Mouse (Mus musculus): ENCODE results near the gene Yif1a.

Yif1a gene

DNA sequence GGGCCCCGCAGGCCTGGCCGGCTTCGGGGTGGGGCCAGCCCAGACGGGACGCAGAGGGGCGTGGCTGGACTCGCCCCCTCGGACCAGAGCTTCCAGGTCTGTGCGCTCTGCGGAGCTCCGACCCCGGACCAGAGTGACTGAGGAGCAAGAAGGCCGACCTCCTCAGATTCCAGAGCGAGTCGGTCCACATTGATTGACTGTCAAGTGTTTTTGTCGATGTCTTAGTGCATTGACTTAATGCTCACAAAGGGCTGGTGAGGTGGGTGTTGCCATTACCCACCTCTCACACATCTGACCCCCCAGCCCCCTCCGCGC, 30.0 kb downstream of the Yif1a start, which contains the start of gene Klc2:
TSS of gene Klc2 (minus strand) at position 177 of the 315 bp plus-strand sequence.
- no peak; the same call in 1 of the 2 replicates for ATAC-seq (ENCODE audit: low TSS enrichment)

DNA sequence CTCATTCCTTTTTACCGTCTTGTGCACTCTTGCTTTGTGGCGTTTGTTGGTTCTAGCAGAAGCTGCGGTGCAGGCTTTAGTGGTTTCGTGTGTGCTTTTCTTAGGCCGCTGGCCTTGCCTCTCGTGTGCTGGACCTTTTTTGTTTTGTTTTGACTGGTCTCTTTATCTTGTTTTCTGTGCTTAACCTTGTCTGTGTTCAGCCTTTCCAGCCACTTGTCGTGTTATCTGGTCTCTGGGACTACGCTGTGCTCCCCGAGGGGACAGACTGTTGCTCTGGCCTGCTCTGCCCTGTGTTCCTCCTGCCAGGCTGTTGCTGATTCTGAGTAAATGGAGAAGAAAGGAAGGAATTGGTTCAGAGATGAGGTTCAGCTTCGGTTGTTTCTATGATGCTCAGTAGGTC, 34.2 kb downstream of the Yif1a start:
- ATAC-seq (ENCODE audit: low TSS enrichment) = no peak

DNA sequence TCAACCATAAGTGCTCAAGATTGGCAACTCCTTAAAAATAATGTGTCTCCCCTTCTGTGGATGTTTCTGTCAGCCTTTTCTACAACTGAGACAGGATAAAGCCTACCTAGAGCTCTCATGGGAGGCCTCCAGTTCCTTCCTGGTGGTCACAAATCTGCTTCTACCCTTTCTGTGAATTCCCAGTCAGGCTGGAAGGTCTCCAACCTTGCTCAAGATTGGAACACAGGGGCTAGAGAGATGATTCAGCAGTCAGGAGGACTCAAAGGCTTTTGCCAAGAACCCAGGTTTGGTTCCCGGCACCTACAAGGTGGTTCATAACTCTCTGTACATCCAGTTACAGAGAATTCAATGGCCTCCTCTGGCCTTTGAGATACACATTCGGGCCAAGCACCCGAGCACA, 34.9 kb downstream of the Yif1a start:
- ATAC-seq (ENCODE audit: low TSS enrichment) = no peak

DNA sequence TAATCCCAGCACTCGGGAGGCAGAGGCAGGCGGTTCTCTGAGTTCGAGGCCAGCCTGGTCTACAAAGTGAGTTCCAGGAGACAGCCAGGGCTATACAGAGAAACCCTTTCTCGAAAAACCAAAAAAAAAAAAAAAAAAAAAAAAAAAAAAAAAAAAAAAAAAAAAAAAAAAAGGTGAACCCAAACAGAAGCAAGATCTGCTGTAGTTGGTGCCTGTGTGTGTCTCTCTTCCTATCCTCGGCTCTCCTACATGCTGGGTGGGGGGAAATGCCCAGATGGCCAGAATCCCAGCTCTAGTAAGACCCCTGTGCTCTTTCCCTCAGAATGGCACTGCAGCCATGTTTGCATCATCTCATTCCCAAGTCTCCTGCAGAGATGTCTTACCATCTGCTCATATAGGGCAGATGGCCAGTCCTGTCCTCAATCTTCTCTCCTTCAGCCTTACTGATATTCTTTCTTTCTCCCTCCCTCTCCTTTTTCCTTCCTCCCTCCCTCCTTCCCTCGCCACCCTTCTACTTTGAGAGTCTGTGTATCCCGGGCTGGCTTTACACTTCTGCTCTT, 35.8 kb downstream of the Yif1a start:
- ATAC-seq (ENCODE audit: low TSS enrichment) = no peak

DNA sequence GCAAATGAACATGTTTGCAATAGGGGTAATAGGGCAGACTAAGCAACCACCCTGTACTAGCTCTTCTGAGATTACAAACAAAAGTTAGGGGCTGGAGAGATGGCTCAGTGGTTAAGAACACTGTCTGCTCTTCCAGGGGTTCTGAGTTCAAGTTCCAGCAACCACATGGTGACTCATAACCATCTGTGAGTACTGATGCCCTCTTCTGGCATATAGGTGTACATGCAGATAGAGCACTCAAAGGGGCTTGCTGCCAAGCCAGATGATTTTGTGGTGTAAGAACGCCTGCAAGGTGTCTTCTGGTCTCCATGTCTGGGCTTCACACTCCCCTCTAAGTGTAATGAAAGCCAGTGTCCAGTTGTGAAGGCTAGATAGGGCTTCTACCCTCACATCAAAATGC, 41.4 kb downstream of the Yif1a start:
- no peak for ATAC-seq (ENCODE audit: low TSS enrichment)

DNA sequence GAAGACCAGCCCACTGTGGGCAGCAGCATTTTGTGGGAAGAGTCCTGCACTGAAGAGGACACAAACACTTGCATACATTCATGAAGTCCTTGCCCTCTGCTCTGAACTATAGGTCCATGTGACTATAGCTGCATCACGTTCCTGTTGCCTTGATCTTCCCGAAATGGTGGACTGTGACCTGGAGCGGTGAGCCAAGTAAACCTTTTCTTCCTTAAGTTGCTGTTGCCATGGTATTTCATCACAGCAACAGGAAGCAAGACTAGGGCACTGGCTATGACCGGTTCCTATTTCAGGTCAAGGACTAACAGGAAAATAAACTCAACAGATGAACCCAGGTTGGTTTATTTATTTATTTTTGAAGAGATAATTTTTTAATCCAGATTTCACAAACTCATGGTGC, 42.9 kb downstream of the Yif1a start:
- no peak for ATAC-seq (ENCODE audit: low TSS enrichment)

DNA sequence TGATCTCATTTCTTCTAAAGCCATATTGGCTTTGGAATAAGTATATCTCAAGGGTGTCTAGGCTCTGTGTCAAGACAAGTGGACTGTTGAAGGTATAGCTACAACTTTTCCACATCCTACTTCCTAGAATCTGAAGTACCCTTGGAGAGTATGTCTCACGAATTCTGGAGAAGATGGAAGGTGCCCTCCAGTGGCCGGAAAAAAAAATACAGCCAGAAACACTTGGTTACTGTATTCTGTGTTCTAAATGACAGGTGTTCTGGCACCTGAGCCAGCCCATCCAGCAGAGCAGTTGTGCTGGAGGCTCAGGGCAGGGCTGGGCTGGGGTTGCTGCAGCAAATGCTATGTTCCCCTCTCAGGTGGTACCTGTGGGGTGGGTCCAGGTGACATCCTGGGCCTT, 51.3 kb downstream of the Yif1a start:
- peak; percentile 69 for ATAC-seq (ENCODE audit: low TSS enrichment)
